Mouse (Mus musculus) liver, postnatal 0 days (tissue): ENCODE results near the gene Fmod. TPM values are rescaled to one million over a fixed set of nuclear protein-coding genes. Genes with fewer than 3 reads are reported as not detected.

Experiments used
- ATAC-seq: fragments of 200-750 bp; cut with Nextera tagmentation; 2 replicates; pipeline ENCODE4 v1.8.0; 2017; ENCODE audit warnings: mild to moderate bottlenecking, moderate library complexity
- DNase-seq: peaks from one replicate; pipeline ENCODE4 v3.0.0-alpha.2; 2016
- H3K27ac ChIP-seq: fragments of 300-500 bp; sonication (generic); 2 replicates; pipeline ENCODE4 v1.5.1; 2014; ENCODE audit warnings: antibody characterized with exemption, moderate library complexity, mild to moderate bottlenecking, low read depth
- H3K27me3 ChIP-seq: fragments of 300-500 bp; sonication (generic); 2 replicates; pipeline ENCODE4 v1.6.1; 2014; ENCODE audit warnings: low read length, control low read depth, mixed read lengths; ENCODE audit not compliant: insufficient read depth
- H3K36me3 ChIP-seq: fragments of 300-500 bp; sonication (generic); replicated peaks from 2 replicates; pipeline ENCODE4 v1.6.1; 2014; ENCODE audit warnings: mild to moderate bottlenecking, control low read depth, low read length, moderate library complexity, mixed read lengths; ENCODE audit not compliant: insufficient read depth
- H3K4me1 ChIP-seq: fragments of 300-500 bp; sonication (generic); 2 replicates; pipeline ENCODE4 v1.6.1; 2014; ENCODE audit warnings: antibody characterized with exemption, mild to moderate bottlenecking, control low read depth; ENCODE audit not compliant: insufficient read depth
- H3K4me2 ChIP-seq: fragments of 300-500 bp; sonication (generic); 2 replicates; pipeline ENCODE4 v1.6.1; 2014; ENCODE audit warnings: low read depth, mild to moderate bottlenecking, low read length, moderate library complexity, mixed read lengths
- H3K4me3 ChIP-seq: fragments of 300-500 bp; sonication (generic); 2 replicates; pipeline ENCODE4 v1.5.1; 2014; ENCODE audit warnings: low read depth, low read length
- H3K9ac ChIP-seq: fragments of 300-500 bp; sonication (generic); replicated peaks from 2 replicates; pipeline ENCODE4 v1.6.1; 2014; ENCODE audit warnings: mild to moderate bottlenecking, moderate library complexity
- H3K9me3 ChIP-seq: fragments of 300-500 bp; sonication (generic); 2 replicates; pipeline ENCODE4 v1.6.1; 2016; ENCODE audit warnings: mild to moderate bottlenecking, control low read depth, low read length, mixed read lengths
- CTCF ChIP-seq: sonication (generic); IDR thresholded peaks from 2 replicates; pipeline ENCODE4 v1.5.1; 2016; ENCODE audit warnings: antibody characterized with exemption, low read depth
- EP300 ChIP-seq: IDR thresholded peaks from 2 replicates; pipeline ENCODE4 v1.6.1; 2016; ENCODE audit warnings: antibody characterized with exemption, low read depth, mild to moderate bottlenecking
- WGBS: fragments of 180-500 bp; shearing (Covaris S2); extraction: QIAGEN DNeasy Blood & Tissue Kit; methylation state at CpG from one replicate; pipeline ENCODE4 v1.1.7; 2014; ENCODE audit not compliant: insufficient replicate concordance; 5-methylcytosine and 5-hydroxymethylcytosine counted together
- polyA plus RNA-seq: library from polyadenylated mRNA; unstranded; fragments of >200 nt; fragmentation: Nextera tagmentation; extraction: Ambion mirVana; gene quantifications from 2 replicates; pipeline ENCODE4 v1.2.1, GENCODE M21; 2015

The Fmod gene
- 1.6 TPM in 2 replicates for polyA plus RNA-seq

DNA sequence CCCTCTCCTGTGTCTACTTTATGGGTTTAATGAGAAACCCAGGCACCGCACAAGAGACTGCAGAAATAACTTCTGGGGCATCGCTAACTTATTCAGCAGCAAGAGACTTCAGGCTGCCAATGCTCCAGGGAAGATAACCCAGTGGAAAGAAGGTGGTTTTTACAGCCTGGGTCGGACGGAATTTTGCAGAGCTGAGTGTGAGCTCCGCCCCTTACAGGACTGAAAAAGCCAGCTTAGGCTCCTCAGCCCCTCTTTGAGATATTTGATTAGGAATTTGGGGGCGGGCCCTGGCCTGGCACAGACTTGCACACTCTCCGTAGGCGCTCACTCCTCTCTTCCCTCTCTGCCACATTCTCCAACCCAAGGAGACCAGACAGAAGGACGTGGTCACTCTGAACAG is at the start of gene Fmod:
Gene Fmod, plus strand, starts transcription at position 83 of the 400 bp plus-strand sequence.
- ATAC-seq = no peak

GRCm38 (mm10) chr1:133988845-133989244 is 48.2 kb upstream of the Fmod start:
- ATAC-seq = no peak
- WGBS = 32% methylated on average over 3 of the region's 3 CpGs

More for the DNA sequence above, at the start of gene Fmod:
- H3K27ac ChIP-seq = no peak within 1 kb of the TSS
- H3K27me3 ChIP-seq = no peaks in the 10 kb centered on the region
- no peak within 1 kb of the TSS for H3K4me3 ChIP-seq
- no peak for DNase-seq
- TF ChIP-seq EP300 (no peak), CTCF (no peak)
- no peaks in the 10 kb centered on the region for H3K36me3 ChIP-seq
- no peaks in the 10 kb centered on the region for H3K4me1 ChIP-seq
- WGBS = 54% methylated on average over 9 of the region's 9 CpGs
- H3K4me2 ChIP-seq = no peak within 1 kb of the TSS
- H3K9ac ChIP-seq = no peak within 1 kb of the TSS
- no peaks in the 10 kb centered on the region for H3K9me3 ChIP-seq

DNA sequence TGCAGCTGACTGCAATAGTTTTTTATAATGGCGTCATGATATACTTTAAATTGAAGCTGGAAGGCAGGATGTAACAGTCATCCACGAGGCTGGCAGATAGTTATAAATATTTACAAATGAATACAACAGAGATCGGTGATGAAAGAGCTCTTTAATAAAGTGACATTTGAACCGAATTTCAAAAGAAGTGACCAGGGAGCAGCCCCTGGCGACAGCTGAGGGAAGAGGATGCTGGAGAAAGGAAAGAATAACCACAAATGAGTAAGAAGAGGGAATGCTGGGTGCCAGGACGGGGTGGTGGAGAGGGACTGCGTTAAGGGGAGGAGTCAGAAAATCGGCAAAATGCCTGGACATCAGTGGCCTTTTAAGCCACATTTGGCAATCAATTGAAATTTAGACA is 45.8 kb upstream of the Fmod start:
- Histone ChIP-seq H3K4me2 (no peak overlapping the region), H3K9ac (no peak overlapping the region), H3K4me3 (no peak overlapping the region), H3K36me3 (no peaks in the 10 kb centered on the region), H3K27ac (no peak overlapping the region), H3K4me1 (no peaks in the 10 kb centered on the region), H3K27me3 (no peaks in the 10 kb centered on the region), H3K9me3 (no peaks in the 10 kb centered on the region)
- ATAC-seq (no peak), DNase-seq (no peak)
- no peak for TF ChIP-seq CTCF
- TF ChIP-seq EP300 = no peak
- WGBS = 62% methylated on average over 8 of the region's 8 CpGs

More at GRCm38 (mm10) chr1:133988845-133989244, 48.2 kb upstream of the Fmod start:
- TF ChIP-seq CTCF (no peak), EP300 (no peak)
- Histone ChIP-seq H3K4me1 (no peaks in the 10 kb centered on the region), H3K9ac (no peak overlapping the region), H3K27me3 (no peaks in the 10 kb centered on the region), H3K27ac (no peak overlapping the region), H3K4me3 (no peak overlapping the region), H3K4me2 (no peak overlapping the region), H3K36me3 (no peaks in the 10 kb centered on the region), H3K9me3 (no peaks in the 10 kb centered on the region)
- no peak for DNase-seq

GRCm38 (mm10) chr1:134005490-134005889 is 31.6 kb upstream of the Fmod start:
- H3K36me3 ChIP-seq = no peaks in the 10 kb centered on the region
- no peak overlapping the region for H3K4me3 ChIP-seq
- no peak overlapping the region for H3K4me2 ChIP-seq
- ATAC-seq = no peak
- WGBS = 48% methylated on average over 7 of the region's 7 CpGs
- no peaks in the 10 kb centered on the region for H3K27me3 ChIP-seq
- DNase-seq = no peak
- H3K27ac ChIP-seq = no peak overlapping the region
- H3K9me3 ChIP-seq = no peaks in the 10 kb centered on the region
- H3K9ac ChIP-seq = no peak overlapping the region
- no peaks in the 10 kb centered on the region for H3K4me1 ChIP-seq
- TF ChIP-seq CTCF = no peak
- TF ChIP-seq EP300 = no peak

GRCm38 (mm10) chr1:134006105-134006764 is 30.8 kb upstream of the Fmod start:
- H3K9ac ChIP-seq = no peak overlapping the region
- H3K36me3 ChIP-seq = no peaks in the 10 kb centered on the region
- H3K4me3 ChIP-seq = no peak overlapping the region
- WGBS = 65% methylated on average over 11 of the region's 11 CpGs
- ATAC-seq = no peak
- no peaks in the 10 kb centered on the region for H3K4me1 ChIP-seq
- H3K27me3 ChIP-seq = no peaks in the 10 kb centered on the region
- no peaks in the 10 kb centered on the region for H3K9me3 ChIP-seq
- no peak overlapping the region for H3K27ac ChIP-seq
- no peak overlapping the region for H3K4me2 ChIP-seq
- DNase-seq = no peak
- TF ChIP-seq CTCF = no peak
- no peak for TF ChIP-seq EP300

- no peaks in the 10 kb centered on the region for H3K4me1 ChIP-seq
- no peak overlapping the region for H3K9ac ChIP-seq
- H3K4me3 ChIP-seq = no peak overlapping the region
- WGBS = 74% methylated on average over 9 of the region's 9 CpGs
- H3K4me2 ChIP-seq = no peak overlapping the region
- no peaks in the 10 kb centered on the region for H3K36me3 ChIP-seq
- TF ChIP-seq EP300 (no peak), CTCF (no peak)
- H3K9me3 ChIP-seq = no peaks in the 10 kb centered on the region
- no peak for DNase-seq
- no peak overlapping the region for H3K27ac ChIP-seq
- no peak for ATAC-seq
- no peaks in the 10 kb centered on the region for H3K27me3 ChIP-seq
Observed at GRCm38 (mm10) chr1:134024293-134024971, 12.6 kb upstream of the Fmod start.
